Mouse (Mus musculus) lung, embryonic 14.5 days (tissue): Measurements from ENCODE around the gene Ahdc1. TPM values are rescaled to one million over a fixed set of nuclear protein-coding genes. Genes with fewer than 3 reads are reported as not detected.

Source experiments
- ATAC-seq: fragments of 200-750 bp; cut with Nextera tagmentation; 2 replicates; pipeline ENCODE4 v1.8.0; 2017; ENCODE audit warnings: mild to moderate bottlenecking, moderate TSS enrichment, moderate library complexity; ENCODE audit not compliant: insufficient read depth
- DNase-seq: peaks from one replicate; pipeline ENCODE4 v3.0.0-alpha.2; 2015
- H3K27ac ChIP-seq: fragments of 300-500 bp; sonication (generic); 2 replicates; pipeline ENCODE4 v1.5.1; 2014; ENCODE audit warnings: low read depth, mild to moderate bottlenecking, moderate library complexity
- H3K27me3 ChIP-seq: fragments of 300-500 bp; sonication (generic); 2 replicates; pipeline ENCODE4 v1.6.1; 2014; ENCODE audit warnings: low read length, control low read depth; ENCODE audit not compliant: insufficient read depth
- H3K36me3 ChIP-seq: fragments of 300-500 bp; sonication (generic); 2 replicates; pipeline ENCODE4 v1.6.1; 2014; ENCODE audit warnings: control low read depth; ENCODE audit not compliant: insufficient read depth
- H3K4me1 ChIP-seq: fragments of 300-500 bp; sonication (generic); 2 replicates; pipeline ENCODE4 v1.6.1; 2014; ENCODE audit warnings: antibody characterized with exemption, control low read depth; ENCODE audit not compliant: insufficient read depth
- H3K4me2 ChIP-seq: fragments of 300-500 bp; sonication (generic); 2 replicates; pipeline ENCODE4 v1.6.1; 2014; ENCODE audit warnings: mild to moderate bottlenecking
- H3K4me3 ChIP-seq: fragments of 300-500 bp; sonication (generic); 2 replicates; pipeline ENCODE4 v1.5.1; 2014; ENCODE audit warnings: low read depth, low read length
- H3K9ac ChIP-seq: fragments of 300-500 bp; sonication (generic); 2 replicates; pipeline ENCODE4 v1.6.1; 2014
- H3K9me3 ChIP-seq: fragments of 300-500 bp; sonication (generic); 2 replicates; pipeline ENCODE4 v1.6.1; 2016; ENCODE audit warnings: low read depth, low read length, control low read depth
- CTCF ChIP-seq: IDR thresholded peaks from 2 replicates; pipeline ENCODE4 v1.5.1; 2016; ENCODE audit warnings: antibody characterized with exemption, low read depth
- WGBS: fragments of 180-500 bp; shearing (Covaris S2); extraction: QIAGEN DNeasy Blood & Tissue Kit; methylation state at CpG from one replicate; pipeline ENCODE4 v1.1.7; 2014; 5-methylcytosine and 5-hydroxymethylcytosine counted together
- polyA plus RNA-seq: library from polyadenylated mRNA; unstranded; fragments of >200 nt; fragmentation: Nextera tagmentation; extraction: Ambion mirVana; gene quantifications from 2 replicates; pipeline ENCODE4 v1.2.1, GENCODE M21; 2014

Gene Ahdc1
- polyA plus RNA-seq, 1 experiment from 2014 or later: 10.5 TPM

DNA sequence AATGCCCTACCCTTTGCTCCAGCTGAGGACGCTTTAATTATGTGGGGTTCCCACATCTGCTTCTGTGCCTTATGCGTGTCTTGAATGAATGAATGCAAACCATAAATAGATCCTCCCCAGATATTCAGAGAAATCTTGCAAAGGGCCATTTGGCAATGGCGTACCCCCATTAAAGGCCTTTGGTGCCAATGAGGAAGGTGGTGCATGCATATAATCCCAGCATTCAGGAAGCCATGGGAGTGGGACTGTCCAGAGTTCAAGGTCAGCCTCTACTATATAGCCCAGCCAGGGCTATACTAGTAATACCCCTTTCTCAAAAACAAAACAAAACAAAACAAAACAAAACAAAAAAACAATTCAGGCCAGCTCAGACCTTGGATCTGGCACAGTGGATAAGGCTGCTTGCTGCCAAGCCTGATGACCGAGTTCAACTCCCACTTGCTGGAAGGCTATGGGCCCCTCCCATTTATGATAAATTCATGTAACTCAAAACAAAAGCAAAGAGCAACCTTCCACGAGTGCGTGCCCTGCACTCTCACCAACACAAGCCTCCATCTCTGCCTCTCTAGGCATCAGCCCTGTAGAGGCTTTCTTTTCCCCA lies 107.8 kb downstream of the Ahdc1 start:
- WGBS: 69% methylated on average over 6 of the region's 6 CpGs
- TF ChIP-seq CTCF: no peak
- Histone ChIP-seq H3K36me3 (no peaks in the 10 kb centered on the region), H3K4me1 (peaks cover 17% of the 10 kb centered on the region), H3K27ac (peak overlapping the region; percentile 51; the same call in 1 of the 2 replicates), H3K9ac (no peak overlapping the region), H3K27me3 (no peaks in the 10 kb centered on the region), H3K4me3 (no peak overlapping the region), H3K9me3 (no peaks in the 10 kb centered on the region; the same call in 1 of the 2 replicates), H3K4me2 (no peak overlapping the region)
- DNase-seq (no peak), ATAC-seq (no peak)

DNA sequence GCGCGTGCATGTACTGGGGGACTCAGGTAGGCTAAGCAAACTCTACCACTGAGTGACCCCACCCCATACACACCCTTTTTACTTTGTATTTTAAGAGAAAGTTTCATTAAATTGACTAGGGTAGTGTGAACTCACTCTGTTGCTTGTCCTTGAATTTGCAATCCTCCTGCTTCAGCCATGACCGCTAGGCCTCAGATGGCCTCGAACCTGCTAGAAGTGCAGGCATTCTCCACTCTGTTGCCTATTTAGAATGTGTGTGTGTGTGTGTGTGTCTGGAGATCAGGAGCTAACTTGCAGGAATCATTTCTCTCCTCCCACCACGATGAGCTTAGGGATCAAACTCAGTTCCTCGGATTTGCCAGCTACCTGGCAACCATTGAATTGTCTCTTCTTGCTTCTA lies 108.5 kb downstream of the Ahdc1 start:
- TF ChIP-seq CTCF: no peak
- ATAC-seq: no peak
- Histone ChIP-seq H3K36me3 (no peaks in the 10 kb centered on the region), H3K4me2 (no peak overlapping the region), H3K27me3 (no peaks in the 10 kb centered on the region), H3K27ac (no peak overlapping the region), H3K4me1 (peaks cover 17% of the 10 kb centered on the region), H3K9ac (no peak overlapping the region), H3K9me3 (peaks cover 6% of the 10 kb centered on the region; the same call in 1 of the 2 replicates), H3K4me3 (no peak overlapping the region)
- no peak for DNase-seq
- 84% methylated on average over 6 of the region's 6 CpGs for WGBS

DNA sequence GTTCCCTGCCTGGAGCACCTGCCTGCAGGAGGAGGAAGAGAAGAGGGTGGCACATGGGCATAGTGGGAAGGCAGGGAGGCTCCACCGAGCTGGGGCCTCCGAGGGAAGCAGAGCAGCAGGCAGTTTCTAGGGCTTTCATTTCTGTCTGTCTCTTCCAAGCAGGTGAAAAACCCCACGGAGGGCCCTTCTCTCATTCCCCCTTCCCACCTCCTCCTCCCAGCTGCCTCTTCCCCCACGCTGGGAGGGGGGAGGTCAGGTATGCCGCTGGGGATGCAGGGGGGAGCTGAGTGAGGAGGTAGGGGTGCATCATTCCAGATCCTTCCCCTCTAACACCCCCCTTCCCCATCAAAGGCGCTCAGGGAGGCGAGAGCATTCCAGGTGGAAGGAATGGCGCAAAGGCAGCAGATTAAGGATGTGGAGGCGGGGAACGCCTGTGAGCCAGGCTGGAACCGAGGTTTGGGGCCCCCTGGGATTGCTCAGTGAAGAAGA lies 109.8 kb downstream of the Ahdc1 start:
- H3K27ac ChIP-seq: no peak overlapping the region; the same call in 1 of the 2 replicates
- ATAC-seq (no peak), DNase-seq (peak; percentile 34)
- no peak overlapping the region for H3K9ac ChIP-seq
- no peak overlapping the region for H3K4me3 ChIP-seq
- H3K27me3 ChIP-seq: no peaks in the 10 kb centered on the region
- peaks cover 6% of the 10 kb centered on the region; the same call in 1 of the 2 replicates for H3K9me3 ChIP-seq
- WGBS: 18% methylated on average over 11 of the region's 11 CpGs
- no peak for TF ChIP-seq CTCF
- H3K4me2 ChIP-seq: no peak overlapping the region
- peaks cover 17% of the 10 kb centered on the region for H3K4me1 ChIP-seq
- no peaks in the 10 kb centered on the region for H3K36me3 ChIP-seq

GRCm38 (mm10) chr4:133121416-133121815 lies 110.4 kb downstream of the Ahdc1 start:
- WGBS: 43% methylated on average over 1 of the region's 1 CpGs
- Histone ChIP-seq H3K27ac (no peak overlapping the region), H3K4me1 (peaks cover 14% of the 10 kb centered on the region)

GRCm38 (mm10) chr4:133121974-133122637 lies 111.0 kb downstream of the Ahdc1 start:
- no peak for DNase-seq
- H3K4me3 ChIP-seq: no peak overlapping the region
- no peak for ATAC-seq
- peaks cover 6% of the 10 kb centered on the region; the same call in 1 of the 2 replicates for H3K9me3 ChIP-seq
- no peak overlapping the region for H3K27ac ChIP-seq
- H3K4me2 ChIP-seq: no peak overlapping the region
- H3K27me3 ChIP-seq: no peaks in the 10 kb centered on the region
- no peaks in the 10 kb centered on the region for H3K36me3 ChIP-seq
- no peak for TF ChIP-seq CTCF
- peaks cover 8% of the 10 kb centered on the region for H3K4me1 ChIP-seq
- 27% methylated on average over 5 of the region's 5 CpGs for WGBS
- H3K9ac ChIP-seq: no peak overlapping the region

More at GRCm38 (mm10) chr4:133121416-133121815, 110.4 kb downstream of the Ahdc1 start:
- DNase-seq (no peak), ATAC-seq (no peak)
- no peak for TF ChIP-seq CTCF
- Histone ChIP-seq H3K36me3 (no peaks in the 10 kb centered on the region), H3K4me3 (no peak overlapping the region), H3K9me3 (peaks cover 6% of the 10 kb centered on the region; the same call in 1 of the 2 replicates), H3K4me2 (no peak overlapping the region), H3K27me3 (no peaks in the 10 kb centered on the region), H3K9ac (no peak overlapping the region)

GRCm38 (mm10) chr4:133127079-133127478 lies 116.0 kb downstream of the Ahdc1 start:
- ATAC-seq (no peak), DNase-seq (no peak)
- H3K4me3 ChIP-seq: no peak overlapping the region
- 57% methylated on average over 3 of the region's 3 CpGs for WGBS
- no peak overlapping the region for H3K9ac ChIP-seq
- H3K4me2 ChIP-seq: no peak overlapping the region
- H3K27me3 ChIP-seq: no peaks in the 10 kb centered on the region
- H3K36me3 ChIP-seq: no peaks in the 10 kb centered on the region
- H3K9me3 ChIP-seq: peaks cover 6% of the 10 kb centered on the region; the same call in 1 of the 2 replicates
- no peak overlapping the region for H3K27ac ChIP-seq
- no peak for TF ChIP-seq CTCF
- H3K4me1 ChIP-seq: peaks cover 3% of the 10 kb centered on the region; the same call in 1 of the 2 replicates

Other genes with a start within 250 kb of the Ahdc1 start
- 127 and 129 TPM in 2 replicates for gene Rpa2, start 242.9 kb upstream of the Ahdc1 start, polyA plus RNA-seq
- gene Themis2, start 214.9 kb upstream of the Ahdc1 start, polyA plus RNA-seq: 1.4 and 1.8 TPM in 2 replicates
- gene Ppp1r8, start 168.1 kb upstream of the Ahdc1 start, polyA plus RNA-seq: 58.3 and 60.4 TPM in 2 replicates
- 67.4 and 68.0 TPM in 2 replicates for gene Stx12, start 126.8 kb upstream of the Ahdc1 start, polyA plus RNA-seq
- 43.0 and 44.7 TPM in 2 replicates for gene Fam76a, start 88.7 kb upstream of the Ahdc1 start, polyA plus RNA-seq
- gene Fgr, start 37.2 kb upstream of the Ahdc1 start, polyA plus RNA-seq: 0.46 and 0.66 TPM in 2 replicates
- 96.3 and 101 TPM in 2 replicates for gene Wasf2, start 119.2 kb downstream of the Ahdc1 start, polyA plus RNA-seq
- 5.0 and 7.4 TPM in 2 replicates for gene Cd164l2, start 200.9 kb downstream of the Ahdc1 start, polyA plus RNA-seq
- gene Gpr3, start 201.3 kb downstream of the Ahdc1 start, polyA plus RNA-seq: 0.18 TPM in 1 of 2 replicates, not detected in the other
- gene Map3k6, start 229.6 kb downstream of the Ahdc1 start, polyA plus RNA-seq: 2.0 and 2.2 TPM in 2 replicates